Mouse (Mus musculus): ENCODE measurements around the gene Pde2a. TPM values are rescaled to one million over a fixed set of nuclear protein-coding genes. Genes with fewer than 3 reads are reported as not detected.

Gene Pde2a
- polyA plus RNA-seq, 1 experiment from 2014 or later, result 5.9 TPM

MicroRNAs within 50 kb of the gene (microRNA counts, 519-probe panel; counts per million panel counts)
- microRNA mmu-miR-139-3p (32.2 counts per million), microRNA mmu-miR-139-5p (32.2 counts per million)

Small RNA genes lying within 50 kb of the gene (microRNA-seq; reads per million reads assigned to microRNA genes)
- 1,154 reads per million, percentile 85 among the genes with 10 or more reads in this experiment for gene Mir139 (ENCODE audit: borderline number of aligned reads)

Other genes with a start within 250 kb of the Pde2a start
- gene Atg16l2, start 119.4 kb upstream of the Pde2a start, polyA plus RNA-seq (2014; fragmentation: Nextera tagmentation; extraction: Ambion mirVana), result 13.7 and 18.9 TPM in 2 replicates
- gene Stard10, start 104.6 kb upstream of the Pde2a start, polyA plus RNA-seq (2014; fragmentation: Nextera tagmentation; extraction: Ambion mirVana), result 44.4 and 48.9 TPM in 2 replicates
- gene Arap1, start 73.6 kb upstream of the Pde2a start, polyA plus RNA-seq (2014; fragmentation: Nextera tagmentation; extraction: Ambion mirVana), result 15.4 and 16.0 TPM in 2 replicates
- gene Gm45837, start 10.8 kb upstream of the Pde2a start, polyA plus RNA-seq (2014; fragmentation: Nextera tagmentation; extraction: Ambion mirVana), result 0.89 TPM in 1 of 2 replicates, not detected in the other
- not detected in 2 replicates for gene Art2b, start 163.9 kb downstream of the Pde2a start, polyA plus RNA-seq (2014; fragmentation: Nextera tagmentation; extraction: Ambion mirVana)
- 36.1 and 47.0 TPM in 2 replicates for gene Clpb, start 241.9 kb downstream of the Pde2a start, polyA plus RNA-seq (2014; fragmentation: Nextera tagmentation; extraction: Ambion mirVana)

Measured in heart, embryonic 11.5 days (tissue).